Mouse (Mus musculus): ENCODE data around the gene Swt1.

Swt1 gene

GRCm38 (mm10) chr1:151329601-151330000, 98.7 kb downstream of the Swt1 start:
- in situ Hi-C loops (cut with MboI; ENCODE audit: unreplicated experiment in 2 of 2) = no loop called here

- in situ Hi-C loops (cut with MboI; ENCODE audit: unreplicated experiment in 2 of 2) = no loop called here
These were observed 99.7 kb downstream of the Swt1 start for GRCm38 (mm10) chr1:151328341-151329097.

- in situ Hi-C loops (cut with MboI; ENCODE audit: unreplicated experiment in 2 of 2) = no loop called here
These were observed 102.9 kb downstream of the Swt1 start for GRCm38 (mm10) chr1:151325328-151325727.

- in situ Hi-C loops (cut with MboI; ENCODE audit: unreplicated experiment in 2 of 2) = no loop called here
These were observed 107.8 kb downstream of the Swt1 start for GRCm38 (mm10) chr1:151320408-151320807.

GRCm38 (mm10) chr1:151319267-151319666, 109.0 kb downstream of the Swt1 start:
- in situ Hi-C loops (cut with MboI; ENCODE audit: unreplicated experiment in 2 of 2) = no loop called here

All from v-Abl transformed pro-B cells (cell line).